Mouse (Mus musculus) E14TG2a.4 (cell line): ENCODE data around the gene Kcnip3.

Experiments
- H3K27me3 ChIP-seq: 2 replicates; pipeline ENCODE4 v1.6.1; 2014; ENCODE audit warnings: low read length, control low read depth; ENCODE audit not compliant: insufficient read depth
- H3K36me3 ChIP-seq: 2 replicates; pipeline ENCODE4 v1.6.1; 2014; ENCODE audit warnings: low read length, control low read depth; ENCODE audit not compliant: insufficient read depth
- H3K4me1 ChIP-seq: replicated peaks from 2 replicates; pipeline ENCODE4 v1.6.1; 2014; ENCODE audit warnings: low read depth, low read length, control low read depth
- H3K4me3 ChIP-seq: replicated peaks from 2 replicates; pipeline ENCODE4 v1.5.1; 2014; ENCODE audit warnings: mild to moderate bottlenecking, low read length
- H3K9me3 ChIP-seq: 2 replicates; pipeline ENCODE4 v1.6.1; 2014; ENCODE audit warnings: low read length, control low read depth
- CTCF ChIP-seq: conservative IDR thresholded peaks from 2 replicates; pipeline ENCODE4 v1.5.1; 2014; ENCODE audit warnings: low read length
- NANOG ChIP-seq: IDR thresholded peaks from 2 replicates; pipeline ENCODE4 v1.6.1; 2014; ENCODE audit warnings: borderline replicate concordance, low read length, mixed read lengths
- POU5F1 ChIP-seq: IDR thresholded peaks from 2 replicates; pipeline ENCODE4 v1.6.1; 2014; ENCODE audit warnings: low read length, borderline replicate concordance

Kcnip3 gene

DNA sequence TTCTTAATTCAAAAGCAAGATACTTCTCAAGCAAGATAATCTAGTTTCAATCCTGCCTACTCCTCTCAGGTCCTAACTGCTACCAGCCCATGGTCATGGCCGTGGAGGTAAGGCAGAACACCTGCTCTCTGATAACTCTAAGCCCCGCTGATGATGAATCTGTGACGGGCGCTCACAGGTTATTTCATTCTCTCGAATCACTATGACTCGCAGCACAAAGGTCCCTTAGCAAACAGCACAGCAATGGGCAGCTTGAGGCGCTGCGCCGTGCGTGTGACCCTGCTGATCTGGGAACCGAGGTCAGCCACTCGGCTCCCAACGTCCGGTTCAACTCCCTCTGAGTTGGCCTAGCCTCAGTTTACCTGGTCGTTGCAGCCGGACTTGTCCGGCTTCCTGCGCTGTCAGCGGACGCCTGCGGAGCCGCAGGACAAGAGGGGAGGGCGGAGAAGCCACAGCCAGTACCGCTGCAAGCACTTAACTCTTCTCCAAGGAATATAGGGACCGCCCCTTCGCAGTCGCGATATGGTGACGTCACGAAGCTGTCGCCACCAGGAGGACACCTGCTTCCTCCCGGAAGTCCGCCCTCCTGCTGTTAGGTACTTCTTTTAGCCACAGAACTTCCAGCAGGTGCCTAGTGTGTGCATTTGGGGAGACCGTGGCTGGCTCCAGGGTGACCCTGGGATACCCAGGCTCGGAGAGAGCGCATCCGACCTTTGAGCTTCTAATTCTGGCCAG lies 77.7 kb downstream of the Kcnip3 start, which contains the start of gene Fahd2a:
Gene Fahd2a, minus strand, starts transcription at position 511 of the 735 bp plus-strand sequence.
- Histone ChIP-seq H3K27me3 (no peaks in the 10 kb centered on the region), H3K4me3 (peak within 1 kb of the TSS; percentile 93), H3K4me1 (peaks cover 20% of the 10 kb centered on the region), H3K36me3 (peaks cover 35% of the 10 kb centered on the region), H3K9me3 (no peaks in the 10 kb centered on the region)
- no peak for TF ChIP-seq CTCF

DNA sequence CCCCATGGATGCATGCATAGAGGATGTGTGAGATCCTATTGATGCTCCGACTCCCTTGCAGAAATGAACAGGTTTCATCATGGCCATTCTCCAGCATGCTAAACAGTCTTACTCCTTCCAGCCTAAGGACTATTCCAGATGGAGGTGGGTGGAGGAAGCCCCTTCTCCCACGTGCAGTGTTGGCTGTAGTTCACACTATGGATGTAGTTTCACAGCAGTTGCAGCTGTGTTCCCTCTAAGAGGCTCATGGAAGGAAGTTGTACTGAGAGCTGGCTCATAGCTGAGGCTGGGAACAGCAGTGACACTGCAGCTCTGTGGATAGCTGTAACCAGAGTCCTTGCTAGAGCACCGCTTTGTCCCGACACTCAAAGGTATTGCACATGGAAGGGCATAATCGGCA lies 84.2 kb downstream of the Kcnip3 start:
- no peak overlapping the region for H3K4me3 ChIP-seq
- H3K9me3 ChIP-seq: no peaks in the 10 kb centered on the region
- no peak for TF ChIP-seq POU5F1
- no peak for TF ChIP-seq NANOG
- TF ChIP-seq CTCF: no peak
- no peaks in the 10 kb centered on the region for H3K27me3 ChIP-seq
- peaks cover 19% of the 10 kb centered on the region for H3K4me1 ChIP-seq
- peaks cover 99% of the 10 kb centered on the region for H3K36me3 ChIP-seq

DNA sequence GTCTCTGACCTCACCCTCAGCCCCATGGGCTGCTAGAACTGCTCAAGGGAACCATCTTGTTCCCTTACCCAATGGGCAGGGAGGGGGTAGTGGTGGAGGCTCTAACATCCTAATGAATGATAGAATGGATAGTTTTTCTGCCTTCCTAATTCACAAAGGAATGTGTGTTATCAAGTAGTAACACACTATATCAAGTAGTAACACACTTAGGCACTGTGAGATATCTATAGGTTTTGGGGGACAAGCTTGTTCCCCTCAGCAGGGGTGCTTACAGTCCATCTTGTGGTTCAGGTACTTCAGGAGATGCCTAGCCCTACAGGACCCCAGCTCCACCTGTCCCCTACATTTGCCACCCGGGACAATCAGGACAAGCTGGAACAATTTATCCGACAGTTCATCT lies 86.3 kb downstream of the Kcnip3 start:
- peaks cover 19% of the 10 kb centered on the region for H3K4me1 ChIP-seq
- no peak overlapping the region for H3K4me3 ChIP-seq
- no peaks in the 10 kb centered on the region for H3K9me3 ChIP-seq
- H3K27me3 ChIP-seq: no peaks in the 10 kb centered on the region
- TF ChIP-seq NANOG (no peak), CTCF (no peak), POU5F1 (no peak)
- H3K36me3 ChIP-seq: peaks cover 99% of the 10 kb centered on the region

DNA sequence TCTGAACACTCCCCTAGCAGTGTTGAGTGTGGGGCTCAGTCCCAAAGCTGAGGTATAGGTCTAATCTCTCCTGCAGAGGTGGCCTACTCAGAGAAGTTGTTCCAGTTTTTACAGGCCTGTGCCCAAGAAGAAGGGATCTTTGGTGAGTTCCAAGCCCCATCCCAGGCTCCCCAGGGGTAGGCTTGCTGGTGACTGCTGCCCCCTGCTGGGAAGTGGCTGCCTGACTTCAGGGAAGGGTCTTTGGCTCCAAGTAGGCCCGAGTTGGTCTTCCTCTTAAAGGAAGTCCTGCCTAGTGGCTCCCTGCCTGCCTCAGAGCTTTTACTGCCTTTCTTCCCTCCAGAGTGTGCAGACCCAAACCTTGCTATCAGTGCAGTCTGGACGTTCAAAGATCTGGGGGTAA lies 86.8 kb downstream of the Kcnip3 start:
- Histone ChIP-seq H3K27me3 (no peaks in the 10 kb centered on the region), H3K36me3 (peaks cover 99% of the 10 kb centered on the region), H3K4me3 (no peak overlapping the region), H3K4me1 (peaks cover 19% of the 10 kb centered on the region), H3K9me3 (no peaks in the 10 kb centered on the region)
- peak; percentile 34; the same call in 1 of the 2 replicates for TF ChIP-seq CTCF
- no peak for TF ChIP-seq NANOG

DNA sequence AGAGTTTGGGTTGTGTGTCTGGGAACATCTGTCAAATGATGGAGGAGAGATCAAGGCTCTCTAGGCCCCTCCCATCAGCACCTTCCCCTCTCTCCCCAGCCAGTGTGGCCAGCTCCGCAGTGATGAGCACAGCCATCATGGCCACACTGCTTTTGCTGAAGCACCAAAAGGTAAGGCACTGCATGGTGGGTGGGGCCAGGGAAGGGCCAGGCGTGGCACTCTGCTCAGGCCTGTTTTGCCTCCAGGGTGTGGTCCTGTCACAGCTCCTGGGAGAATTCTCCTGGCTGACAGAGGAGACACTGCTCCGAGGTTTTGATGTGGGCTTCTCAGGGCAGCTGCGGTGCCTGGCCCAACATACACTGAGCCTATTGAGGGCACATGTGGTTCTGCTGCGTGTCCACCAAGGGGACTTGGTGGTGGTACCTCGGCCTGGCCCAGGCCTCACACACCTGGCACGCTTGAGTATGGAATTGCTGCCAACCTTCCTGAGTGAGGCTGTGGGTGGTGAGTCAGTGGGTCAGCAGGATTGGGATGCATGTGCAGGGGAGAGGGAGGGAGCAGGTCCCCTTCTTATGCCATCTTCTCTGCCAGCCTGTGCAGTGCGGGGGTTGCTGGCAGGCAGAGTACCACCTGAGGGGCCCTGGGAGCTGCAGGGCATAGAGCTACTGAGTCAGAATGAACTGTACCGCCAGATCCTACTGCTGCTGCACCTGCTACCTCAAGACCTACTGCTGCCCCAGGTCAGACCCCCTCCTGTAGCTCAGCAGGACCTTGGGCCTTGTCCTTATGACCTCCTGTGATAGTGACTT lies 88.2 kb downstream of the Kcnip3 start:
- TF ChIP-seq POU5F1 (no peak), NANOG (no peak), CTCF (no peak)
- Histone ChIP-seq H3K27me3 (no peaks in the 10 kb centered on the region), H3K4me3 (no peak overlapping the region), H3K36me3 (peaks cover 96% of the 10 kb centered on the region), H3K4me1 (peaks cover 19% of the 10 kb centered on the region), H3K9me3 (no peaks in the 10 kb centered on the region)

DNA sequence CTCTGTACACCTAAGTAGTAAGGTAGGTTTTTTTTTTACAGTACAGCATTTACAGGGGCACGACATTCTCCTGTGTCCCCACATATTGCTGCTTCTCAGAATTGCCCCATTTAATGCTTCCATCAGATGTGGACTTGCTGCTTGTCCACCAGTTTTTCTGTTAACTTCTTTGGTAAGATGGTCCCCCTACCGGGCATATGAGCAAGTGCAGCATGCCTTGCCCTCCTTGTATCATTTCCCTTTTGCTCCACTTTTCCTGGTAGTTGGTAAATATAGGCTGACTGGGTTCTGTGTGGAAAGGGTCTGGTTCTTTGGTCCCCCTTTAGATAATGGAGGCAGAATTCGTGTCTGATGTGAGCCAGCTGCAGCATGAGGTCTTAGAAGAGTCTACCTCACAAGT lies 91.7 kb downstream of the Kcnip3 start:
- Histone ChIP-seq H3K27me3 (peaks cover 18% of the 10 kb centered on the region), H3K4me3 (no peak overlapping the region), H3K9me3 (no peaks in the 10 kb centered on the region), H3K4me1 (peaks cover 29% of the 10 kb centered on the region), H3K36me3 (peaks cover 80% of the 10 kb centered on the region)
- TF ChIP-seq POU5F1: no peak
- TF ChIP-seq CTCF: peak; percentile 87
- TF ChIP-seq NANOG: no peak

DNA sequence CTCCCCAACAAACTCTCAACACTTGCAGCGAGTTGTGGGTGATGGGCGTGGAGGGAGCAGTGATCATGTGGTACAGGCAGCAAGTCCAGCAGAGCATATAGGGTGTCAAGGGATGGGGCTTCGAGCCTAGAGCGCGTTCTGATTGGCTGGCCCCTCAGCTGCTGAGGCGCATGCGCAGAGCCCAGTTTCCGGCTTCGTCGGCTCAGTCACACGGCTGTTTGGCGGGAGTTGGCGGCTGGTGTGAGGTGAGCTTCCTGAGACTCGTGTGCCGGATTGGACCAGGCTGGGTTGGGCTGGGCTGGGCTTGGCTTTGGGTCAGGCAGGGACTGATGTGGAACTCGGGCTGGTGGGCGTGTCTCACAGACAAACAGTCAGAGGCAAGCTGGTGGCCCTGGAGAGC lies 96.9 kb downstream of the Kcnip3 start, which contains the start of gene Gpat2:
Gene Gpat2, plus strand, starts transcription at position 223 of the 400 bp plus-strand sequence.
- Histone ChIP-seq H3K27me3 (peaks cover 60% of the 10 kb centered on the region), H3K4me3 (peak within 1 kb of the TSS; percentile 67), H3K36me3 (peaks cover 27% of the 10 kb centered on the region), H3K9me3 (peaks cover 9% of the 10 kb centered on the region), H3K4me1 (peaks cover 15% of the 10 kb centered on the region)
- no peak for TF ChIP-seq CTCF

DNA sequence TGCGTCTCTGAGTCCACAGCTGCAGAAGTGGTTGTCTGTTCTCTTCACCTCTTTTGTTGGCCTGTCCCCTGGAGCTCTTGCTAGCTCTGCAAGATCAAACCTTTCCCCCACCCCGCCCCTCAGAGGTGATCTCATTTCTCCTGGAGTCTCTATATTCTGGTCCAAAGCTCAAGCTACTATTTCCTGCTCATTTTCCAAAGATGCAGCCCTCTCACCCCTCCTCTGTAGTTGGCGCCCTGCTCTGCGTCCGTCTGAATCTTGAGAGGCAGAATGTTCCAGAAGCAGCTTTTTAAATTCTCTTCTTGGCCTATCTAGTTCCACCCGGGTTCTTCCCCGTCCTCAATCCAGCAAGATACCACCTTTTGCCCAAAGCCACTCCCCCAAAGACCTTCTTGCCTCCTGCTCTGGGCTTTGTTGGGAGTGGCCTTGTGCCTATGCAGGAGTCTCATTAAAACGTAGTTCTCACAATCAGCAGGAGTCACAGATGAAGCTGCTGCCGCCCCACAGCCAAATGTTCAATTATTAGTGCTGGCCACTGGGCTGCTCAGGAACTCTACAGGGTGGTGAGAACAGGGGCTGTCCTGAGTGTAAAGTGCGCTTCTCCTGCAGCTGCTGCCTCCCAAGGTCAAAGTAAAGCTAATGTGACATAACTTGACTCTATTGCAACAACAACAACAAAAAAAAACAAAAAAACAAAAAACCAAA lies 103.5 kb downstream of the Kcnip3 start:
- Histone ChIP-seq H3K4me3 (no peak overlapping the region), H3K4me1 (peaks cover 13% of the 10 kb centered on the region), H3K36me3 (no peaks in the 10 kb centered on the region), H3K27me3 (peaks cover 70% of the 10 kb centered on the region), H3K9me3 (no peaks in the 10 kb centered on the region)
- TF ChIP-seq NANOG (no peak), POU5F1 (no peak), CTCF (no peak)
